Mouse (Mus musculus) ES-E14 (cell line): Measurements from ENCODE around the gene Rbfox3.

ENCODE experiments used
- HCFC1 ChIP-seq: IDR thresholded peaks from 2 replicates; pipeline ENCODE4 v1.6.1; 2012; ENCODE audit warnings: low read length, inconsistent platforms, borderline replicate concordance; ENCODE audit not compliant: insufficient read depth
- ZNF384 ChIP-seq: IDR thresholded peaks from 2 replicates; pipeline ENCODE4 v1.6.1; 2012; ENCODE audit warnings: low read depth, low read length, inconsistent platforms

DNA sequence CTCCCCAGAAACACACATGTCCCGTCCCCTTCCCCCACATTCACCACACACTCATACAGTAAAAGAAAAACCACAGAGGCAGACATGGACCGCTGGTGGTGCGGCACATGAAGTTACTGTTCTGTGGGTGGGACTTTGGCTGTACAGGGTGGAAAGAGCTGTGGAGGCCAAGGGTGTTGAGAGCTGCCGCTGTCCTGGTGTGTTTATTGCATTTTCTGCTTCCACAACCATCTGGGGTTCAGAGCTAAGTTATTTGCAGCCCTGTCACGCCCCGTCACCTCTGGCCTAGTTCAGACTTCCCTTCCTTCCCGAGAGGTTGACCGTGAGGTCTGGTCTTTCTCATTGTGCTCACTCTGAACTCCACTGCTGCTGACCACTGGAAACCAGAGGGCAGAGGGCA is 452.3 kb downstream of the Rbfox3 start:
- TF ChIP-seq ZNF384, result no peak
- no peak for TF ChIP-seq HCFC1
